Mouse (Mus musculus): ENCODE results near the gene Xrcc4.

DNA sequence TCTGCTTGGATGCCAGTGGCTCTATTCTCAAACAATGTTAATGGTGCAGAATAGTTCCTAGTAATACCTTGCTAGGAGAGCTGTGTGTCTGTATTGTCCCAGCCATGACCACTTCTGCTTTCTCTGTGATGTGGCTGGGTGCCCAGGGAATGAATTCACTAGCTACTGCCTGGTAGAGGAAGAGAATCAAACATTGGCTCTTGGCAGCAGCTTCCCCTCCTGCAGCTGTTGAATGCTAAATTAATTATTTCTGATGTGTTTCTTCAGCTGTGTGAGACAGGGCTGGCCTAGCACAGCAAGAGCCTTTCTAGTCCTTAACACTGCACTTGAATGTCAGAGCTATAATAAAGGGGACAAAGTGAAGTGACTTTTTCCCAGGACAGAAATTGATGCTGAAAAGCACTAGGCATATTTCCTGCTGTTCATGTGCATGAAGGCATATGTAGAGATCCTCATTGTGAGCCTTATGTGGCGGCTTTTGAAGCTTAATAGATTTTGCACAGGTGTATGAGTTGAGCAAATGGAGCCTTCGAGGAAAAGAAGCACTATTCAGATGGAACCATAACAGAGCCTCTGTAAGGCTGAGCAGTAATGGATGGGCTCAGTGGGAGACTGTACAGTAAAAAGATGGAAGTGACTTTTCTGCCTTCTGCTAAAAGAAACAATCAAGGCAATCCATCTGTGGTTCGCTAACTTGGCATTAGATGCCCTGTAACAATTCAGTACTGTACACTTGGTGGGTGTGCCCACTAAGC, 46.9 kb upstream of the Xrcc4 start:
- no peak for TF ChIP-seq CTCF (IDR thresholded peaks at IDR 0.05; ENCODE audit: control insufficient read depth, insufficient read depth, insufficient read length)
- TF ChIP-seq USF1 (IDR thresholded peaks at IDR 0.05; ENCODE audit: low read depth), result no peak
- TF ChIP-seq CEBPB (IDR thresholded peaks at IDR 0.05; ENCODE audit: low read depth), result no peak
- TF ChIP-seq MYOG (IDR thresholded peaks at IDR 0.05; ENCODE audit: control insufficient read depth, extremely low read depth, insufficient read length), result no peak
- no peak for TF ChIP-seq MAX (IDR thresholded peaks at IDR 0.05)
- TF ChIP-seq MYOD1 (IDR thresholded peaks at IDR 0.05; ENCODE audit: control insufficient read depth, insufficient read length, low read depth), result no peak

All from C2C12 (cell line).